Mouse (Mus musculus): ENCODE data around the gene Tspyl3. TPM values are rescaled to one million over a fixed set of nuclear protein-coding genes. Genes with fewer than 3 reads are reported as not detected.

The Tspyl3 gene
- total RNA-seq, 2 experiments from 2014 or later = 20.6 to 22.5 TPM

GRCm38 (mm10) chr2:153179961-153180360 lies 45.3 kb downstream of the Tspyl3 start:
- no peak overlapping the region for H3K27ac ChIP-seq
- no peak overlapping the region for H3K4me3 ChIP-seq
- no peak for TF ChIP-seq CTCF (conservative IDR thresholded peaks at IDR 0.05)
- no peak for DNase-seq (ENCODE audit: low spot score in 2 of 2)

GRCm38 (mm10) chr2:153179126-153179860 lies 45.9 kb downstream of the Tspyl3 start:
- H3K27ac ChIP-seq = no peak overlapping the region
- H3K4me3 ChIP-seq = no peak overlapping the region
- DNase-seq (ENCODE audit: low spot score in 2 of 2) = peak in 1 of 2 experiments; percentile 33
- no peak for TF ChIP-seq CTCF (conservative IDR thresholded peaks at IDR 0.05)

GRCm38 (mm10) chr2:153177188-153177587 lies 48.1 kb downstream of the Tspyl3 start:
- Histone ChIP-seq H3K27ac (no peak overlapping the region), H3K4me3 (no peak overlapping the region)
- DNase-seq (ENCODE audit: low spot score in 2 of 2) = no peak
- no peak for TF ChIP-seq CTCF (conservative IDR thresholded peaks at IDR 0.05)

- Histone ChIP-seq H3K4me3 (no peak overlapping the region), H3K27ac (no peak overlapping the region)
- no peak for TF ChIP-seq CTCF (conservative IDR thresholded peaks at IDR 0.05)
- no peak for DNase-seq (ENCODE audit: low spot score in 2 of 2)
These were observed 49.2 kb downstream of the Tspyl3 start for GRCm38 (mm10) chr2:153175995-153176570.

Other genes starting within 250 kb of the Tspyl3 start
- 10 to 100 TPM; 37.0 to 41.7 TPM for gene Pdrg1, start 210.0 kb downstream of the Tspyl3 start, total RNA-seq (2021)
- 1 to 10 TPM; 2.0 TPM for gene Xkr7, start 193.6 kb downstream of the Tspyl3 start, total RNA-seq (2021)
- gene Ccm2l, start 159.5 kb downstream of the Tspyl3 start, total RNA-seq (2021) = 1 to 10 TPM; 4.9 to 6.6 TPM
- gene Hck, start 117.0 kb downstream of the Tspyl3 start, total RNA-seq (2021) = 1 to 10 TPM; 1.9 to 2.2 TPM
- gene Tm9sf4, start 64.1 kb downstream of the Tspyl3 start, total RNA-seq (2021) = 100 to 1,000 TPM in 1 of 2 experiments, 10 to 100 TPM in 1; 96.8 to 101 TPM
- 1 to 10 TPM; 5.5 to 5.8 TPM for gene Plagl2, start 16.0 kb upstream of the Tspyl3 start, total RNA-seq (2021)
- gene Pofut1, start 16.1 kb upstream of the Tspyl3 start, total RNA-seq (2021) = 10 to 100 TPM; 16.6 to 19.4 TPM
- 10 to 100 TPM; 50.6 to 55.7 TPM for gene Kif3b, start 66.0 kb upstream of the Tspyl3 start, total RNA-seq (2021)
- gene Asxl1, start 120.4 kb upstream of the Tspyl3 start, total RNA-seq (2021) = 10 to 100 TPM; 34.6 to 34.9 TPM

All from layer of hippocampus, adult 2 months (tissue).